Mouse (Mus musculus): ENCODE measurements around the gene Rfx5. TPM values are rescaled to one million over a fixed set of nuclear protein-coding genes. Genes with fewer than 3 reads are reported as not detected.
"Not testable (repeated sequence)": the region's sequence is repeated elsewhere in the genome, so short reads cannot be mapped to it uniquely, and the experiment has no call there.

Rfx5 gene
- polyA plus RNA-seq, 1 experiment from 2014 or later, result 7.1 TPM

GRCm38 (mm10) chr3:94921104-94921503 lies 32.8 kb upstream of the Rfx5 start:
- Histone ChIP-seq H3K27ac (ENCODE audit: low read depth, low read length) (no peak overlapping the region), H3K4me3 (ENCODE audit: low read length) (no peak overlapping the region), H3K4me1 (ENCODE audit: control insufficient read depth, insufficient read depth, low read depth, low read length) (no peaks in the 10 kb centered on the region), H3K27me3 (replicated peaks; ENCODE audit: control insufficient read depth, insufficient read depth, low read length) (0 out of 2 replicates have a peak, but pooled peaks cover 2% of the 10 kb centered on the region), H3K36me3 (ENCODE audit: control insufficient read depth, insufficient read depth, low read length) (no peaks in the 10 kb centered on the region), H3K4me2 (ENCODE audit: low read length) (no peak overlapping the region), H3K9ac (ENCODE audit: low read depth, low read length) (no peak overlapping the region), H3K9me3 (ENCODE audit: control insufficient read depth, low read length) (no peaks in the 10 kb centered on the region)
- ATAC-seq, result no peak
- WGBS, result 56% methylated on average over 3 of the region's 3 CpGs

- ATAC-seq, result no peak
- no peaks in the 10 kb centered on the region for H3K9me3 ChIP-seq (ENCODE audit: control insufficient read depth, low read length)
- H3K4me1 ChIP-seq (ENCODE audit: control insufficient read depth, insufficient read depth, low read depth, low read length), result no peaks in the 10 kb centered on the region
- no peak overlapping the region for H3K4me2 ChIP-seq (ENCODE audit: low read length)
- no peak overlapping the region for H3K27ac ChIP-seq (ENCODE audit: low read depth, low read length)
- 51% methylated on average over 3 of the region's 3 CpGs for WGBS
- H3K27me3 ChIP-seq (replicated peaks; ENCODE audit: control insufficient read depth, insufficient read depth, low read length), result 0 out of 2 replicates have a peak, but pooled peaks cover 2% of the 10 kb centered on the region
- no peak overlapping the region for H3K9ac ChIP-seq (ENCODE audit: low read depth, low read length)
- no peak overlapping the region for H3K4me3 ChIP-seq (ENCODE audit: low read length)
- no peaks in the 10 kb centered on the region for H3K36me3 ChIP-seq (ENCODE audit: control insufficient read depth, insufficient read depth, low read length)
Measured at GRCm38 (mm10) chr3:94922333-94922732, 31.5 kb upstream of the Rfx5 start.

- no peak overlapping the region for H3K4me2 ChIP-seq (ENCODE audit: low read length)
- no peaks in the 10 kb centered on the region for H3K9me3 ChIP-seq (ENCODE audit: control insufficient read depth, low read length)
- no peak overlapping the region for H3K4me3 ChIP-seq (ENCODE audit: low read length)
- H3K27me3 ChIP-seq (replicated peaks; ENCODE audit: control insufficient read depth, insufficient read depth, low read length), result 0 out of 2 replicates have a peak, but pooled peaks cover 2% of the 10 kb centered on the region
- ATAC-seq, result no peak
- WGBS, result 80% methylated on average over 8 of the region's 8 CpGs
- no peak overlapping the region for H3K27ac ChIP-seq (ENCODE audit: low read depth, low read length)
- no peak overlapping the region for H3K9ac ChIP-seq (ENCODE audit: low read depth, low read length)
- no peaks in the 10 kb centered on the region for H3K4me1 ChIP-seq (ENCODE audit: control insufficient read depth, insufficient read depth, low read depth, low read length)
- no peaks in the 10 kb centered on the region for H3K36me3 ChIP-seq (ENCODE audit: control insufficient read depth, insufficient read depth, low read length)
Measured at GRCm38 (mm10) chr3:94924688-94925087, 29.2 kb upstream of the Rfx5 start.

- H3K4me3 ChIP-seq (ENCODE audit: low read length); H3K4me2 ChIP-seq (ENCODE audit: low read length); H3K9ac ChIP-seq (ENCODE audit: low read depth, low read length); H3K27me3 ChIP-seq (replicated peaks; ENCODE audit: control insufficient read depth, insufficient read depth, low read length); H3K9me3 ChIP-seq (ENCODE audit: control insufficient read depth, low read length); H3K36me3 ChIP-seq (ENCODE audit: control insufficient read depth, insufficient read depth, low read length); H3K4me1 ChIP-seq (ENCODE audit: control insufficient read depth, insufficient read depth, low read depth, low read length); H3K27ac ChIP-seq (ENCODE audit: low read depth, low read length); ATAC-seq: not testable (repeated sequence)
- 51% methylated on average over 4 of the region's 4 CpGs for WGBS
Measured at GRCm38 (mm10) chr3:94926301-94926736, 27.6 kb upstream of the Rfx5 start.

- not testable (repeated sequence) for H3K27me3 ChIP-seq (replicated peaks; ENCODE audit: control insufficient read depth, insufficient read depth, low read length); H3K4me2 ChIP-seq (ENCODE audit: low read length); ATAC-seq; H3K4me3 ChIP-seq (ENCODE audit: low read length); H3K9me3 ChIP-seq (ENCODE audit: control insufficient read depth, low read length); H3K4me1 ChIP-seq (ENCODE audit: control insufficient read depth, insufficient read depth, low read depth, low read length); H3K36me3 ChIP-seq (ENCODE audit: control insufficient read depth, insufficient read depth, low read length); H3K27ac ChIP-seq (ENCODE audit: low read depth, low read length); H3K9ac ChIP-seq (ENCODE audit: low read depth, low read length)
- 88% methylated on average over 4 of the region's 4 CpGs for WGBS
Measured at GRCm38 (mm10) chr3:94928979-94929378, 24.9 kb upstream of the Rfx5 start.

- H3K36me3 ChIP-seq (ENCODE audit: control insufficient read depth, insufficient read depth, low read length); H3K4me1 ChIP-seq (ENCODE audit: control insufficient read depth, insufficient read depth, low read depth, low read length); ATAC-seq; H3K9ac ChIP-seq (ENCODE audit: low read depth, low read length); H3K4me2 ChIP-seq (ENCODE audit: low read length); H3K9me3 ChIP-seq (ENCODE audit: control insufficient read depth, low read length); H3K27ac ChIP-seq (ENCODE audit: low read depth, low read length); H3K4me3 ChIP-seq (ENCODE audit: low read length); H3K27me3 ChIP-seq (replicated peaks; ENCODE audit: control insufficient read depth, insufficient read depth, low read length): not testable (repeated sequence)
- whole genome bisulfite sequencing, result 53% methylated on average over 7 of the region's 7 CpGs
Measured at GRCm38 (mm10) chr3:94930386-94931266, 23.2 kb upstream of the Rfx5 start.

GRCm38 (mm10) chr3:94931427-94932082 lies 22.3 kb upstream of the Rfx5 start:
- not testable (repeated sequence) for ATAC-seq; H3K4me1 ChIP-seq (ENCODE audit: control insufficient read depth, insufficient read depth, low read depth, low read length); H3K9me3 ChIP-seq (ENCODE audit: control insufficient read depth, low read length); H3K27me3 ChIP-seq (replicated peaks; ENCODE audit: control insufficient read depth, insufficient read depth, low read length); H3K4me3 ChIP-seq (ENCODE audit: low read length); H3K27ac ChIP-seq (ENCODE audit: low read depth, low read length); H3K9ac ChIP-seq (ENCODE audit: low read depth, low read length); H3K4me2 ChIP-seq (ENCODE audit: low read length); H3K36me3 ChIP-seq (ENCODE audit: control insufficient read depth, insufficient read depth, low read length)
- 84% methylated on average over 10 of the region's 10 CpGs for WGBS

GRCm38 (mm10) chr3:94932279-94932678 lies 21.6 kb upstream of the Rfx5 start:
- not testable (repeated sequence) for H3K36me3 ChIP-seq (ENCODE audit: control insufficient read depth, insufficient read depth, low read length); H3K27me3 ChIP-seq (replicated peaks; ENCODE audit: control insufficient read depth, insufficient read depth, low read length); H3K9ac ChIP-seq (ENCODE audit: low read depth, low read length); ATAC-seq; H3K9me3 ChIP-seq (ENCODE audit: control insufficient read depth, low read length); H3K4me3 ChIP-seq (ENCODE audit: low read length); H3K4me1 ChIP-seq (ENCODE audit: control insufficient read depth, insufficient read depth, low read depth, low read length)
- Histone ChIP-seq H3K27ac (ENCODE audit: low read depth, low read length) (peak overlapping the region; percentile 23; the same call in 1 of the 2 replicates), H3K4me2 (ENCODE audit: low read length) (peak overlapping the region; percentile 55)
- WGBS, result 67% methylated on average over 2 of the region's 2 CpGs

GRCm38 (mm10) chr3:94932809-94933564 lies 20.9 kb upstream of the Rfx5 start, which contains the start of gene Selenbp1:
Gene Selenbp1 (plus strand): TSS chr3:94933056.
- Histone ChIP-seq H3K4me3 (ENCODE audit: low read length) (peak within 1 kb of the TSS; percentile 30), H3K9ac (ENCODE audit: low read depth, low read length) (peak within 1 kb of the TSS; percentile 51; the same call in 1 of the 2 replicates), H3K27ac (ENCODE audit: low read depth, low read length) (peak within 1 kb of the TSS; percentile 65), H3K36me3 (ENCODE audit: control insufficient read depth, insufficient read depth, low read length) (no peaks in the 10 kb centered on the region), H3K4me1 (ENCODE audit: control insufficient read depth, insufficient read depth, low read depth, low read length) (0 out of 2 replicates have a peak, but pooled peaks cover 2% of the 10 kb centered on the region), H3K27me3 (replicated peaks; ENCODE audit: control insufficient read depth, insufficient read depth, low read length) (no peaks in the 10 kb centered on the region), H3K4me2 (ENCODE audit: low read length) (peak within 1 kb of the TSS; percentile 55), H3K9me3 (ENCODE audit: control insufficient read depth, low read length) (no peaks in the 10 kb centered on the region)
- peak; percentile 87 for ATAC-seq
- 16% methylated on average over 16 of the region's 16 CpGs for WGBS
